Mouse (Mus musculus): Measurements from ENCODE around the gene Ttc17. TPM values are rescaled to one million over a fixed set of nuclear protein-coding genes. Genes with fewer than 3 reads are reported as not detected.

Ttc17 gene
- polyA plus RNA-seq, 1 experiment = 38.7 TPM

DNA sequence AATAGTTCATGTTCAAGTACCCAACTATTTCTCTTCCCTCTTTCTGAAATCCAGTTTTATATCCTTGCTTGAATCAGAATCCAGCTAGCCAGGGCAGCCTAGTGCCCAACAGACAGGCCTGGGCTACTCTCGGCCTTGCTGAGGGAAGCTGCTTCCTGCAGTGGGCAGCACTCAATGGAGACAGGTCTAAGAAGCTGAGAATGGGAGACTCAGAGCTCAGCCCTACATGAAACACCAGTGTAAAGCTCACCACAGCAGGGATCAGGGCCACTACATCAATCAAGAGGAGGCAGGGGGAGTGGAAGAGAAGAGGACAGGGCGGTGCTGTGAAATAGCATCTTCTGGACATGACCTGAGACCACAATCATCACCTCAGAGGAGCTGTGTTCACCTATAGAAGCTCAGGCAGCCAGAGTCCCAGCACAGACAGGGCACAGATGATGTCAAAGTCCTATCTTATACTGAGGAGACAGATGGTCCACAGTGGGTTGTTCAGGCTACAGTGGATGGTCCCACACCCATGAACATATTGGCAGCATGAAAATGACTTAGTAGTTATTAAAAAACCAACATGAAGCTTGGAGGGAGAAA, 25.3 kb downstream of the Ttc17 start:
- no peaks in the 10 kb centered on the region for H3K4me1 ChIP-seq (ENCODE audit: control insufficient read depth, insufficient read depth, low read length)
- no peak for TF ChIP-seq POLR2A (IDR thresholded peaks at IDR 0.05; ENCODE audit: borderline replicate concordance, low read depth, low read length)
- TF ChIP-seq CTCF (IDR thresholded peaks at IDR 0.05; ENCODE audit: low read depth, low read length) = no peak
- no peak overlapping the region for H3K4me3 ChIP-seq (ENCODE audit: insufficient read depth, low read length)
- H3K27ac ChIP-seq (ENCODE audit: insufficient read depth, low read depth, low read length) = no peak overlapping the region

DNA sequence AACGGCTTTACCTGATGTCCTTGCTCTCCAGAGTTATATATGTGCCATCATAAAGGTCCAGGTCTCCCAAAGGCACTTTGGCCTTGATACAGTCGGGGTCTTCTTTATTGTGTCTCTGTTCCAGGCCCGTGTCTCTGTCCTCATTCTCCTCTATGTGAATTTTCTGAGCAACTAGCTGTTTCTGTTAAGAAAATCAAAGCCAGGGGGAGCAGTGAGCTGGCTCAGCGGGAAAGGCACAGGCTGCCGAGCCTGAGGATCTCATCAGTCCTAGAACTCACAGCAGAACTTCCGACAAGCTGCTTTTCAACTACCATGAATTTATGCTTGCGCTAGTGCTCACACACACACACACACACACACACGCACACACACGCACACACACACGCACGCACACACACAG, 27.8 kb downstream of the Ttc17 start:
- no peak overlapping the region for H3K4me3 ChIP-seq (ENCODE audit: insufficient read depth, low read length)
- no peak for TF ChIP-seq POLR2A (IDR thresholded peaks at IDR 0.05; ENCODE audit: borderline replicate concordance, low read depth, low read length)
- no peak for TF ChIP-seq CTCF (IDR thresholded peaks at IDR 0.05; ENCODE audit: low read depth, low read length)
- H3K27ac ChIP-seq (ENCODE audit: insufficient read depth, low read depth, low read length) = no peak overlapping the region
- peaks cover 5% of the 10 kb centered on the region; the same call in 1 of the 2 replicates for H3K4me1 ChIP-seq (ENCODE audit: control insufficient read depth, insufficient read depth, low read length)

DNA sequence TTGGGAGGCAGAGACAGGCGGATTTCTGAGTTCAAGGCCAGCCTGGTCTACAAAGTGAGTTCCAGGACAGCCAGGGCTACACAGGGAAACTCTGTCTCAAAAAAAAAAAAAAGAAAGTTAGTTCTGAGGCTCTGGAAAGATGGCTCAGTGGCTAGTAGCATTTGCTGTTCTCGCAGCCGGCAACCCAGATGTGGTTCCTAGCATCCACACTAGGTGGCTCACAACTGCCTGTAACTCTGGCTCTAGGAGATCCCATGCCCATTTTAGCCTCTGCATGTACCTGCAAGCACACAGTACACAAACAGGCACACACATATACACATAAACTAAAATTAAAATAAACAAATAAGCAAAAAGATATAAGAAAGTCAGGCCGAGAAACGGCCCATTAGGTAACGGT, 35.4 kb downstream of the Ttc17 start:
- no peak overlapping the region for H3K27ac ChIP-seq (ENCODE audit: insufficient read depth, low read depth, low read length)
- no peak overlapping the region for H3K4me3 ChIP-seq (ENCODE audit: insufficient read depth, low read length)
- TF ChIP-seq CTCF (IDR thresholded peaks at IDR 0.05; ENCODE audit: low read depth, low read length) (no peak), POLR2A (IDR thresholded peaks at IDR 0.05; ENCODE audit: borderline replicate concordance, low read depth, low read length) (no peak)
- peaks cover 5% of the 10 kb centered on the region; the same call in 1 of the 2 replicates for H3K4me1 ChIP-seq (ENCODE audit: control insufficient read depth, insufficient read depth, low read length)

DNA sequence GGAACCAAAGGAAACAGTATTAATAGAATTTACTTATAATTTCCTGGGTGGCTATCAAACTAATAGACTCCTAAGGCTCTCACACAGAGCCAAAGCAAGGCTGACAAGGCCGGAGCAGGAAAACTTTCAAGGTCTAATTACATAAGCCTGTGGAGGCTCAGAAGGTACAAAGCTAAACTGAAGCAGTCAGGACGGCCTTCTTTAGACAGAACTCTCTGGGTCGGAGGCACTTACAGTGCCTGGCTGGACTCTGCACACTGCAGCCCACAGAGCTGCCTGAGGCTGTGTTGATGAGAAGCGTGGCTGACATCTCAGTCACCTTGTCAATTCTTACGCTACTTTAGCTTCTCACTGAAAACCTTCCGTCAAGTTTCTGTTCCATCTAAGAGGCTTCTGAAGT, 42.7 kb downstream of the Ttc17 start:
- TF ChIP-seq POLR2A (IDR thresholded peaks at IDR 0.05; ENCODE audit: borderline replicate concordance, low read depth, low read length) = no peak
- TF ChIP-seq CTCF (IDR thresholded peaks at IDR 0.05; ENCODE audit: low read depth, low read length) = no peak
- no peaks in the 10 kb centered on the region for H3K4me1 ChIP-seq (ENCODE audit: control insufficient read depth, insufficient read depth, low read length)
- no peak overlapping the region for H3K4me3 ChIP-seq (ENCODE audit: insufficient read depth, low read length)
- H3K27ac ChIP-seq (ENCODE audit: insufficient read depth, low read depth, low read length) = no peak overlapping the region

DNA sequence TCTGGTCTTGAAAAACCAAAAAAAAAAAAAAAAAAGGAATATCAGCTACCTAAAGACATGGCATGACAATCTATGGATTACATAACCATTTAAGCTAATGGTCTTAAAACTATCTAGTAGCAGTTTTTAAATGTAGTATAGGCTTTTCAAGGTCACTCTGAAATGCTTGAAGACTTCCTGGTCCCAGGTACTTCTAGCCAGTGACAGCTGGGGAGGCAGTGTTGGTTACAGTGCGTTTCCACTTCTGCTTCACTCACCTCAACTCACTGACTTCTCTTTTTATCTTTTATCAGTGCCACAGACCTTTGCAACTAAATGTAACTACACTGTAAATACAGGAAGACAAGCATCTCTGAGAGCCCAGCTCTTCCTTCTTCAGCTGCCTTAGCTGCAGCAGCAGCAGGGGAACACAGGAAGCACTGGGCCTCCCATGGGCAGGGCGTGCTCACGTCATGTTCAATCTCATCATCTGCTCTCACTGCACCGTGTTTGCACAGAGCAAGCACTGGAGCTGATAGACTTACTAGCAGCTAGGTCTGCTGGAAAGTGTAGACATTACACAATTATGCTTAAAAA, 46.0 kb downstream of the Ttc17 start:
- TF ChIP-seq POLR2A (IDR thresholded peaks at IDR 0.05; ENCODE audit: borderline replicate concordance, low read depth, low read length) = no peak
- TF ChIP-seq CTCF (IDR thresholded peaks at IDR 0.05; ENCODE audit: low read depth, low read length) = no peak
- H3K4me3 ChIP-seq (ENCODE audit: insufficient read depth, low read length) = no peak overlapping the region
- H3K27ac ChIP-seq (ENCODE audit: insufficient read depth, low read depth, low read length) = no peak overlapping the region
- no peaks in the 10 kb centered on the region for H3K4me1 ChIP-seq (ENCODE audit: control insufficient read depth, insufficient read depth, low read length)

DNA sequence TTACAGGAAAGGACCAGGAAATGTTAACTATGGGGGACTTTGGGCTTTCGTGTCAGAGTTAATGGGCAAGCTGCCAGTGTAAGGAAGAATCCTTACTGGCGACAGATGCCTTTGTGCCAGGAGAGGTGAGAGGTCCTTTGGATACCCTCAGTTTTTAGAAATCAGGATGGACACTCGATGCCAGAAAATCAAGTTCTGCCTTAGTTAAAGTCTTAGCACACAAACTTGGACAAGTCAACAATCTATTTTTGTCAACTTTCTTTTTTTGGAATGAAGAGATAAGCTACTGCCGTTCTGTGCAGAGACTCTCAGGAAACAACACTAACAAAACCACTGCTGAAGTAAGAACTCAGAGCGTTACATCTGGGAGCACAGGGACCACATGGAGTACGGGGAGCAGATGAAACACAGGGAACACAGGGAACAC, 58.3 kb downstream of the Ttc17 start:
- peaks cover 3% of the 10 kb centered on the region; the same call in 1 of the 2 replicates for H3K4me1 ChIP-seq (ENCODE audit: control insufficient read depth, insufficient read depth, low read length)
- H3K27ac ChIP-seq (ENCODE audit: insufficient read depth, low read depth, low read length) = no peak overlapping the region
- TF ChIP-seq POLR2A (IDR thresholded peaks at IDR 0.05; ENCODE audit: borderline replicate concordance, low read depth, low read length) (no peak), CTCF (IDR thresholded peaks at IDR 0.05; ENCODE audit: low read depth, low read length) (no peak)
- no peak overlapping the region for H3K4me3 ChIP-seq (ENCODE audit: insufficient read depth, low read length)

DNA sequence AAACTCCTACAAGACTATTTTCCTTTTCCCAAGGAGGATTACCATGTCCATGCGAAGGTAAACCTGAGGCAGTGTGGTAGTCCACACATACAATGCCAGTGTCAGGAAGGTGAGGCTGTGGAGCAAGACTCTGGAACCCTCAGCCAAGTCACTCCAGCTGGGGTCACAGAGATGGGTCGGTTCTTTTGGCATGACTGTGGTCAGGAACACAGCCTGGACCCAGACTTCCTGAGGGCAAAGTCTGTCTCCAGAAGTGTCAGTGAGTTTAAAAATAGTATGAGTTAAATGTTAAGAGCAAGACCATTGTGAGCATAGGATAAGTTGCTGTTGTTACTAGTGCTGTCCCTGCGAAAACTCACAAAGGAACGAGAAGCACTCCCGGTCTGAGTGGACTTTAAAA, 59.7 kb downstream of the Ttc17 start:
- H3K4me1 ChIP-seq (ENCODE audit: control insufficient read depth, insufficient read depth, low read length) = peaks cover 3% of the 10 kb centered on the region; the same call in 1 of the 2 replicates
- TF ChIP-seq POLR2A (IDR thresholded peaks at IDR 0.05; ENCODE audit: borderline replicate concordance, low read depth, low read length) = no peak
- no peak for TF ChIP-seq CTCF (IDR thresholded peaks at IDR 0.05; ENCODE audit: low read depth, low read length)
- no peak overlapping the region for H3K4me3 ChIP-seq (ENCODE audit: insufficient read depth, low read length)
- H3K27ac ChIP-seq (ENCODE audit: insufficient read depth, low read depth, low read length) = no peak overlapping the region

DNA sequence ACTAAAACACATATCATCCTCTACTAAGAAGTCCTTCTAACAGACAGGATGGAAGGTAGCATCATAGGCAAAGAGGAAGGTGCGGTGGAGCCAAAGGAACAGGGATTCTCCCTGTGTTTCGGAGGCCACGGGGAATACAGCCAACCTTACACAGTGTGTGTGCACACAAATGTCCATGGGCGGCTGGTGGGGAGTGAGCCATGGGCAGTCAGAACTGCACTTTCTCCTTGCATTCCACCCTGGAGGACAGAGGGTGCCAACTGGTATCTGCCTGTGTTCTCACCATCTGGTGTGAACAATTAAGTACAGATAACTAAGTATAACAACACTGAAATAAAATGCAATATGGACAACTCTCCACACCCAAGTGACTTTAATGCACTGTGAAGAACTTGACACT, 61.9 kb downstream of the Ttc17 start:
- no peak overlapping the region for H3K27ac ChIP-seq (ENCODE audit: insufficient read depth, low read depth, low read length)
- H3K4me1 ChIP-seq (ENCODE audit: control insufficient read depth, insufficient read depth, low read length) = no peaks in the 10 kb centered on the region
- H3K4me3 ChIP-seq (ENCODE audit: insufficient read depth, low read length) = no peak overlapping the region
- no peak for TF ChIP-seq POLR2A (IDR thresholded peaks at IDR 0.05; ENCODE audit: borderline replicate concordance, low read depth, low read length)
- TF ChIP-seq CTCF (IDR thresholded peaks at IDR 0.05; ENCODE audit: low read depth, low read length) = no peak

DNA sequence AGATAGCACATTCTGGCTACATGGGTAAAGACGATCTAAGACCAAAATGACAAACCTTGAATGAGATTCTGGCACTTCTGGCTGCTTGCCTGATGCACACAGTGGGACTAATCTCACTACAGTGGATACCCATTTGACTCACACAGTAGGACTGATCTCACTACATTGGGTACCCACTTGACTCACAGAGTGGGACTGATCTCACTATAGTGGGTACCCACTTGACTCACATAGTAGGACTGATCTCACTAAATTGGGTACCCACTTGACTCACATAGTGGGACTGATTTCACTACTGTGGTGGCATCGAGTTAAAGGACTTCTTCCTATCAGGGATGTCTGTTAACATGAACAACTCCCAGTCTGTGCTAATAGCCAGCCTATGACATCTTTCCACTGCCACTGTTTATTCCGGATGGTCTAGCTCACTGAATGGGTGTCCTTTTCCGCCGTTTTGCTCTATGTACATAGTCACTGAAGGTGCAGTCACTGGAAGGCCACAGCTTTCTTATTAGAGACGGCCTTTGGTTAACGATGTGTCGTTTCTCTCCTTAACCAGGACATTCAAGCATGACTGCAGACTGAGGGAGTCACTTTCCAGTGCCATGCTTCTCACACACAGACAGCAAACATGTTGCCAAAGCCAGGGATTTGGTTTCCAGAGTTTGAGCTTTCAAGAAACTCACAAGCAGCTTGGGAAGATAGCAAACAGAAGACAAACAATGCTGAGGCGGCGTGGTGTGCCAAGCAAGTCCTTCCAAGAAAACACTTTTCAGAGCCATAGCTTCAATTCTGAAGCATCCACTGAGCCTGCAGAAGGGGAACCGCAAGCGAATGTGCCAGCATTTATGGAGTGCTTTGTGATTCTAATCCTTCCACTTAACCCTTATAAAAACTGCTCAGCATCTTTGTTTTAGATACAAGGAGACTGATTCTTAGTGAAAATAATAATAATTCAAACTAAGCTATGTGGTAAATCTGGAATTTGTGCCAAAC, 62.9 kb downstream of the Ttc17 start:
- Histone ChIP-seq H3K4me3 (ENCODE audit: insufficient read depth, low read length) (no peak overlapping the region), H3K4me1 (ENCODE audit: control insufficient read depth, insufficient read depth, low read length) (no peaks in the 10 kb centered on the region), H3K27ac (ENCODE audit: insufficient read depth, low read depth, low read length) (no peak overlapping the region)
- TF ChIP-seq POLR2A (IDR thresholded peaks at IDR 0.05; ENCODE audit: borderline replicate concordance, low read depth, low read length) (no peak), CTCF (IDR thresholded peaks at IDR 0.05; ENCODE audit: low read depth, low read length) (no peak)
